Mouse (Mus musculus): ENCODE results near the gene Zfp980. TPM values are rescaled to one million over a fixed set of nuclear protein-coding genes. Genes with fewer than 3 reads are reported as not detected.
"Not testable (repeated sequence)": the region's sequence is repeated elsewhere in the genome, so short reads cannot be mapped to it uniquely, and the experiment has no call there.

Gene Zfp980
- polyA plus RNA-seq, 1 experiment from 2014 or later, result not detected

GRCm38 (mm10) chr4:145744935-145745644, 74.6 kb downstream of the Zfp980 start:
- peak overlapping the region; percentile 17 for H3K4me2 ChIP-seq
- DNase-seq (ENCODE audit: low spot score, missing footprints) (peak; percentile 90), ATAC-seq (ENCODE audit: low FRiP score) (peak; percentile 97)
- not testable (repeated sequence) for H3K9me3 ChIP-seq (ENCODE audit: control insufficient read depth, low read length); H3K4me1 ChIP-seq (ENCODE audit: control insufficient read depth, insufficient read depth, low read length); H3K27ac ChIP-seq (ENCODE audit: low read depth, low read length); H3K36me3 ChIP-seq (ENCODE audit: control insufficient read depth, insufficient read depth, low read length); H3K9ac ChIP-seq (ENCODE audit: low read length); H3K27me3 ChIP-seq (ENCODE audit: control insufficient read depth, insufficient read depth, low read length)
- 3% methylated on average over 35 of the region's 83 CpGs for WGBS
- peak overlapping the region; percentile 18; the same call in 1 of the 2 replicates for H3K4me3 ChIP-seq (ENCODE audit: low read depth, low read length)

GRCm38 (mm10) chr4:145745645-145745991, 75.1 kb downstream of the Zfp980 start:
- not testable (repeated sequence) for H3K27ac ChIP-seq (ENCODE audit: low read depth, low read length); ATAC-seq (ENCODE audit: low FRiP score); H3K9me3 ChIP-seq (ENCODE audit: control insufficient read depth, low read length); DNase-seq (ENCODE audit: low spot score, missing footprints); H3K4me2 ChIP-seq; H3K36me3 ChIP-seq (ENCODE audit: control insufficient read depth, insufficient read depth, low read length); H3K9ac ChIP-seq (ENCODE audit: low read length); H3K27me3 ChIP-seq (ENCODE audit: control insufficient read depth, insufficient read depth, low read length); H3K4me1 ChIP-seq (ENCODE audit: control insufficient read depth, insufficient read depth, low read length); H3K4me3 ChIP-seq (ENCODE audit: low read depth, low read length)
- WGBS, result no CpG with 5 or more reads among the region's 30 CpGs

Other genes starting within 250 kb of the Zfp980 start
- gene Zfp990, start 159.9 kb upstream of the Zfp980 start, polyA plus RNA-seq (2014; fragmentation: Nextera tagmentation; extraction: Ambion mirVana), result 0.08 and 0.10 TPM in 2 replicates
- 0.56 and 0.62 TPM in 2 replicates for gene Gm13212, start 85.5 kb upstream of the Zfp980 start, polyA plus RNA-seq (2014; fragmentation: Nextera tagmentation; extraction: Ambion mirVana)
- not detected in 2 replicates for gene Zfp986, start 198.1 kb downstream of the Zfp980 start, polyA plus RNA-seq (2014; fragmentation: Nextera tagmentation; extraction: Ambion mirVana)

All from midbrain, embryonic 11.5 days (tissue).